Mouse (Mus musculus): ENCODE results near the gene Ttc27. TPM values are rescaled to one million over a fixed set of nuclear protein-coding genes. Genes with fewer than 3 reads are reported as not detected.

Gene Ttc27
- polyA plus RNA-seq, 1 experiment from 2014 or later = 16.1 TPM

DNA sequence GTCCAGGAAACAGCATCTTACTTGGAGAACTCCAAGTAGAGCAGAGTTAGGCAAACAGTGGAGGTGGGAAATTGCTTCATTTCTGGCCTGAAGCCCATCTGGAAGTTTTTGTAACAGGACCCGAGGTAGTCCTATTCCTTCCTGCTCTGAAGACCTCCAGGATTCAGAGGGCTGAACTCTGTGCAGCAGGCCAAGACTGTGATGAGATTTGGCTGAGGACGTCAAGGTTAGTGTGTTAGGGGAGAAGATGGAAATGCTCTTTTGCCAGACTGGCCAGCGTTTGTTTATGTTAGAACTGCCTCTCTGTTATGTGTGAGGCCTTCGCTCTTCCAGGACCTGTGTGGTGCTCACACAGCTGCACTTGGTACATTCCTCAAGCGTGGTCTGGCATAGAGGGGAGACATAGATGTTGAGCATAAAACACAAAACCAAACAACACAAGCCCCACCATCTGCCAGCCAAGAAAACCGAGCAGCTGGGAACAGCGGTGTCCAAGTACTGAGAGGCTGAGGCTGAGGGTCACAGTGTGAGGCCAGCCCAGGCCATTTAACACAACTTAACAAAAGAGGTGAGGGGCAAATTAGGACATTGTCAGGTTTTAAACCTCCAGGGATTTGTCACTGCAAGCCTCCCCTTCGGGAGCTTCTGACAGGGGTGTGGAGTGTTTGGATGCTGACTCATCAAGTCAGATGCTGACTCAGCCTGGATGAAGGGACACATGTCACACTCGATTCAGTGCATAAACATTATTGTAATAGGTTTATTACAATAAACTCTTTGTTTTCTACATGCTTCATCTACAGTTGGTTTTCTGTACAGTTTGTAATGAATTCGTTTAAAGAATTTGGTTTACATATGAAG, 128.7 kb downstream of the Ttc27 start:
- Histone ChIP-seq H3K4me1 (replicated peaks) (no peaks in the 10 kb centered on the region), H3K36me3 (no peaks in the 10 kb centered on the region), H3K27ac (no peak overlapping the region), H3K4me2 (replicated peaks) (no peak overlapping the region), H3K9ac (replicated peaks) (no peak overlapping the region), H3K4me3 (replicated peaks) (no peak overlapping the region), H3K27me3 (no peaks in the 10 kb centered on the region), H3K9me3 (no peaks in the 10 kb centered on the region)
- ATAC-seq = 0 out of 2 replicates have a peak, but pooled peaks have one; percentile 34
- WGBS = 56% methylated on average over 10 of the region's 10 CpGs

DNA sequence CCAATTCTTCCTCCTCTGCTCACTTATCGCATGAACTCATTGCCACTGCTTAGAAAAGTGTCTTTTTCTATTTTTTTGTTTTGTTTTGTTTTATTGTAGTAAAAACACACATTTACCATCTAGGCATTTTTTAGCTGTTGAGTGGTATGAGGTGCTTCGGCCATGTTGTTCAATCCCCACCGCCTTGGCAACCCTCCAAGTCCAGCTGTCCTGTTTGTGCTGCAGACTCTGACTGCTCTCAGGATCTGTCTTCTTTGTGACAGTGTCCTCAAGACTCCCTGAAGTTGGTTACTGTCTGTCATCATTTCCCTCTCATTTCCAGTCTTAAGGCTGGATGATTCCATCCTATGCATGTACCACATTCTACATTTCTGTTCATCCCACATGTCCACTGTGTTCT, 132.7 kb downstream of the Ttc27 start:
- WGBS = 97% methylated on average over 3 of the region's 3 CpGs
- H3K4me1 ChIP-seq (replicated peaks) = no peaks in the 10 kb centered on the region

DNA sequence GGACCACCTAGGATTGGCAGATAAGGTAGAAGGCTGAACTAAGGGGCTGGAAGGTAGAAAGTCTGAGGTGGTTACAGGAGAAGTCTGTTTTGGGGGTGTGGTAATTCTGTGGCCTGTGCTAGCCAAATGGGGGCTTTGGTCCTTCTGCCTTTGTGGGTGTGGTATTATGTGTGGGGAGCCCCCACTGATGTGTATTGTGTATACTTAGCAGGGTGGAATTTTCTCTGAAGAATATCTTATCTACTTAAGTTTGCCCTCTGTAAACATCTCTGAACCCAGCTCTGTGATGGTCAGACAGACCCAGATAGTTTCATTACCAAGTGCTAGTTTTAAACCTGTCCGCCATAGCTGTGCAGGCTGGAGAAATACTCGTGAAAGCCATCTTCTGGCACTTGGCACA, 141.8 kb downstream of the Ttc27 start:
- no peak overlapping the region for H3K4me2 ChIP-seq (replicated peaks)
- peaks cover 7% of the 10 kb centered on the region; the same call in 1 of the 2 replicates for H3K4me1 ChIP-seq (replicated peaks)
- H3K4me3 ChIP-seq (replicated peaks) = no peak overlapping the region
- WGBS = 78% methylated on average over 2 of the region's 2 CpGs
- H3K9ac ChIP-seq (replicated peaks) = no peak overlapping the region
- H3K36me3 ChIP-seq = no peaks in the 10 kb centered on the region
- no peaks in the 10 kb centered on the region for H3K9me3 ChIP-seq
- no peak for ATAC-seq
- no peak overlapping the region for H3K27ac ChIP-seq
- H3K27me3 ChIP-seq = no peaks in the 10 kb centered on the region

More for the DNA sequence above, 132.7 kb downstream of the Ttc27 start:
- Histone ChIP-seq H3K4me2 (replicated peaks) (no peak overlapping the region), H3K4me3 (replicated peaks) (no peak overlapping the region), H3K27me3 (no peaks in the 10 kb centered on the region), H3K9me3 (no peaks in the 10 kb centered on the region), H3K27ac (no peak overlapping the region), H3K9ac (replicated peaks) (no peak overlapping the region), H3K36me3 (no peaks in the 10 kb centered on the region)
- no peak for ATAC-seq

DNA sequence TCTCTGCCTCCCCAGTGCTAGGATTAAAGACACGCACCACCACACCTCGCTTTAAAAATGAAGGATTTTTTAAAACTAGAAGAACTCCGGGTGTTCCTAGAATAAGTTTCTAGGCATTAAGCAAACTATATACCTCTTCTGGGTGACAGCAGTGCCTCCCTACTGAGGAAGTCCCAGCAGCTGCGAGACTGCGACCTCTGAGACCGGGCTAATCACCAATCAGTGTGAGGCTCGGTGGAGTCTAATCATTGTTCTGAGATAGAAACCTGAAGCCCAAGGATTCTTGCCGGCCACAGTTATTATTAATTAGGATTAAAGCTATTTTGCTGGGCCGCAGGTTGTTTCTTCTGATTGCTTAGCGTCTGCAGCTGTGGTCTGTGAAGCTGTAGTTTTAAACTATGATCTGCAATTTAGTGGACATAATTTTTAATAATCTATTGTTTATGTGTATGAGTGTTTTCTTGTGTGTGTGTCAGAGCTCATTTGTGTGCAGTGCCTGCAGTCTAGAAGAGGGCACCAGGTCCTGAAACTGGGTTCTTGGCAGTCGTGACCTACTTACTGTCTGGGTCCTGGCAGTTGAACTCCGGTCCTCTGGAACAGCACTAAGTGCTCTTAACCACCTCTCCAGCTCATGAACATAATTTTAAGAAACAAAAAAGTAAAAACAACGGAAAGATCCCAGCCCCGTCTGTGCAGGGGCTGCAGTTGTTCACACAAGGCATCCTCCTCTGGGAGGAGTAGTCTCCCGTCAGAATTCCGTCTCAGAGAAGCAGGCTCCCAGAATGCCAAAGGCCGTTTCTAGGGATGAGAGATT, 142.9 kb downstream of the Ttc27 start:
- no peak overlapping the region for H3K4me2 ChIP-seq (replicated peaks)
- ATAC-seq = no peak
- WGBS = 54% methylated on average over 17 of the region's 17 CpGs
- no peak overlapping the region for H3K9ac ChIP-seq (replicated peaks)
- H3K9me3 ChIP-seq = no peaks in the 10 kb centered on the region
- no peaks in the 10 kb centered on the region for H3K36me3 ChIP-seq
- no peak overlapping the region for H3K4me3 ChIP-seq (replicated peaks)
- H3K4me1 ChIP-seq (replicated peaks) = peaks cover 7% of the 10 kb centered on the region; the same call in 1 of the 2 replicates
- H3K27me3 ChIP-seq = no peaks in the 10 kb centered on the region
- H3K27ac ChIP-seq = no peak overlapping the region

DNA sequence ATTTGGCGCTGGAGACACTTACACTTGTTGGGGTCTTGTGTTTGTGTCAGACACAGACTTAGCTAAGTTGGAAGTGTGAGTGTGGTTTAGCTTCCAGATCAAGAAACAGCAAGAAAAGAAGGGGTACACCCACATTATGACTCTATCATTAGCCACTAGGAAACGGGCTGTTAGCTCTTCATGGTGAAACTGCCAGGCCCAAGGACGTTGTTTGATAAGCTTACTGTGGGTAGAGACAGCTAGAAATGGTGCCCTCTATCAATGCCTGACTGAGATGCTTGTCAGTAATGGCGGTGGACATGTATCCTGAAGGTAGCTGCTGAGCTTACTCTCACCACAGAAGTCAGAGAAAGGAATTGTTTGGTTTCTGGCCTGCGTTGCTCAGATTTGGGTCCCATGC, 146.3 kb downstream of the Ttc27 start:
- Histone ChIP-seq H3K27ac (no peak overlapping the region), H3K36me3 (no peaks in the 10 kb centered on the region), H3K9me3 (no peaks in the 10 kb centered on the region), H3K4me2 (replicated peaks) (no peak overlapping the region), H3K9ac (replicated peaks) (no peak overlapping the region), H3K4me1 (replicated peaks) (peaks cover 25% of the 10 kb centered on the region), H3K4me3 (replicated peaks) (no peak overlapping the region), H3K27me3 (no peaks in the 10 kb centered on the region)
- WGBS = 90% methylated on average over 5 of the region's 5 CpGs
- no peak for ATAC-seq

DNA sequence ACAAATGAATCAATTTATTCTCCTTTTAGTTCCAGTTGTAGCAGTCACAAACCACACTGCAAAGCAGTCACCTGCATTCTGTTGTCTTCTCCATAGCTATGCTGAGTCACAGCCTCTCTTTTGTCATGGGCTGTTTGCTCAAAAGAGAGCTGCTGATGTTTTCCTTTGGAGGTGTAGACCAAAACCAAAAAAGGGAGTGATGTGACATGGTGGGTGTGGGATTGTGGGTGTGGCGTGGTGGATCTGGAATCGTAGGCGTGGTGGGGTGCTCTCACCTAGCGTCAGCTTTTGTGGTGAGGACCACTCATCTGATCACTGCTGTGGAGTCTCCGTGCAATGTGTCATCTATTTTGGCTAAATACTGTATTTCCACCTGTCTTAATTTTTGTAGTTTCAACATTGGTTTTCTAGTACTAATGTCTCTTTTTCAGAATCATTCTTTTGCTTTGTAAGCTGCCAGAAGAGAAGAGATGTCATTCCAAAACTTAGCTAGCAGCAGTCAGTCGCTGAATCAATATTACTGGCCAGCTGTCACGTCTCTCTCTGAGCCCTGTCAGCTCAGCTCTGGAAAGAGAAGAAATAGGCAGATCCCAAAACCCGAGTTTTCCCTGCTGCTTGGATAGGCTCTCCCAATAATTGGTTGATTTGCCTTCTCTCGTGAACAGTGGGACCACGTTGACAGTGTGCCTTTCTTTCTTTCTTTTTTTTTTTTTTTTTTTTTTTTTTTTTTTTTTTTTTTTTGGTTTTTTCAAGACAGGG, 147.4 kb downstream of the Ttc27 start:
- no peak for ATAC-seq
- 87% methylated on average over 10 of the region's 10 CpGs for WGBS

DNA sequence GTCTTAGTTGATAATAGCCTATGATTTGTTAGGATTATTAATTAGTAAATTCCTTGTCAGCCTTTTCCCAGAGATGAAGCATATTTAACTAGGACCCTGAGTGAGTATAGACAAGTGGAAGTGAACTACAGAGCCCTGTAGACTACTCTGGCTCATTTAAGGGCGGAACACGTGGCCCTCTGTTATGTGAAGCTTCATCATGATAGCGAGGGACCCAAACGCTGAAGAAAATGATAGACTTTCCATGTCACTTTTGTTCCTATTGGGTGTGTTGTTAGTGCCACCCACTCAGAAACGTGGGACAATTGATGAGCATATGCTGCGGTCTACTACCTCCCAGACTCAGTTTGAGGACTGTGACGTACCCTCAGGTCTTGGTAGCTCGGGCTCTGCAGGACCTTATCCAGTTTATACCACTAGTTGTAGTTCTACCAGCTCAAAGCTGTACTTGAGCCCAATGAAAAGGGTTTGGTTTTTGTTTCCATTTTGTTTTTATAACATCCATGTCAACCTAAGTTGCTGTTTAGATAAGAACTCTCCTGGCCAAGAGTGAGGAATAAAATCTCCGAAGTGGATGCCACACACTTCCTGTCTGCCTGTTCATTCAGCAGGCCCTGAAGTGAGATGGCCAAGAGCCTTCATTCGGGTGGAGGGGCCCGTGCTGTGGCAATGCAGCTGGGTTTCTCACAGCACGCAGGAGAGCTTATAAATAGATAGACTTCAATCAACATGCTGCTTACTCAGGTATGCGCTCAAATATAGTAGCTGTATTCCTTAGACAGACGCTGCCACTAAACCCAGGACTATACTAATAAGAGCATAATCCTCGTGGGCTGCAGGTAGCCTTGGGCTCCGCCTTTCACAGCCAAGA, 148.4 kb downstream of the Ttc27 start:
- no peak for ATAC-seq
- Histone ChIP-seq H3K36me3 (no peaks in the 10 kb centered on the region), H3K27me3 (no peaks in the 10 kb centered on the region), H3K4me2 (replicated peaks) (no peak overlapping the region), H3K4me3 (replicated peaks) (no peak overlapping the region), H3K4me1 (replicated peaks) (peaks cover 23% of the 10 kb centered on the region), H3K27ac (no peak overlapping the region), H3K9me3 (no peaks in the 10 kb centered on the region), H3K9ac (replicated peaks) (no peak overlapping the region)
- WGBS = 87% methylated on average over 16 of the region's 16 CpGs

More for the DNA sequence above, 147.4 kb downstream of the Ttc27 start:
- H3K36me3 ChIP-seq = no peaks in the 10 kb centered on the region
- no peak overlapping the region for H3K9ac ChIP-seq (replicated peaks)
- H3K4me3 ChIP-seq (replicated peaks) = no peak overlapping the region
- no peaks in the 10 kb centered on the region for H3K9me3 ChIP-seq
- peaks cover 30% of the 10 kb centered on the region for H3K4me1 ChIP-seq (replicated peaks)
- no peaks in the 10 kb centered on the region for H3K27me3 ChIP-seq
- no peak overlapping the region for H3K27ac ChIP-seq
- no peak overlapping the region for H3K4me2 ChIP-seq (replicated peaks)

DNA sequence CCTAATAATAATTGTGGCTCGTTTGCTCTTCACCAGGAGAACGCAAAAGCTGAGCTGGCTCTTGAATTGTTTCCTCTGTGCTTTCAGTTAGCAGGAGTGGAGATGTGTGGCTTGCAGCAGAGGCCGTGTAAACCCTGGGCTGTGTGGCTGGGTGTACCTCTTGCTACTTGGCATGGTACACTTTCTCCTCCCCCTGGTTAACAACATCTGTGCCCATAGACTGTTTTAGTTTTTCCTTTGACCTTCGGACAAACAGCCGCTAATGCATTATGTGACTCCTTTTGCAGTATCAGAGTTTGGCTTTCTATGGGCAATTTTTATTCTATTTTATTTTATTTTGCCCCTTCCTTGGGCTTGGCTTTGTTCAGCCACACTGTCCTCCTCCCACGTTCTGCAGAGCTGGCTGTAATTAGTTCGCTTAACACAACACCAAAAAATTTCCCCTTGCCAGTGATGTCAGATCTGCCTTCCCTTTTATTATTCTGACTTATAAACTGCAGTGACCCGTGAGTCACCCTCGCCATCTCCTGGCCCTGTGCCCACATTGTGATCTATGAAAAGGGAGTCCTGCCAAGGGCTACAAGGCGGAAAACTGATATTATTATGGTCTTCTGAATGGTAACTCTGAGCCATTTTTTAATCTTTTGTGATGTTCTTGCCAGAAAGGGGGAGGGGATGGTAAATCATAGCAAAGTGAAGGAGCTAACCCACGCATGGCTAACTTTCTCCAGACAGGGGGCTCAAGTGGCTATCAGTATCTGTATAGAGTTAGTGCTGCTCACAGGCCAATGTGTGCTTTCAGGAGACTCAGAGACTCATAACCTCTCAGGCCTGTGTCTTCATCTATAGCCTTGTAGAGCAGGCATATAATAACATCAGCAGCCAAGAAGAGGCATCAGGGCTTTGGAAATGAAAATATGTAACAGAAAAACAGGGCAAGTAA, 149.3 kb downstream of the Ttc27 start:
- ATAC-seq = no peak
- Histone ChIP-seq H3K9ac (replicated peaks) (no peak overlapping the region), H3K4me1 (replicated peaks) (peaks cover 23% of the 10 kb centered on the region), H3K4me2 (replicated peaks) (no peak overlapping the region), H3K27me3 (no peaks in the 10 kb centered on the region), H3K27ac (no peak overlapping the region), H3K4me3 (replicated peaks) (no peak overlapping the region), H3K9me3 (no peaks in the 10 kb centered on the region), H3K36me3 (no peaks in the 10 kb centered on the region)
- 40% methylated on average over 11 of the region's 11 CpGs for WGBS

DNA sequence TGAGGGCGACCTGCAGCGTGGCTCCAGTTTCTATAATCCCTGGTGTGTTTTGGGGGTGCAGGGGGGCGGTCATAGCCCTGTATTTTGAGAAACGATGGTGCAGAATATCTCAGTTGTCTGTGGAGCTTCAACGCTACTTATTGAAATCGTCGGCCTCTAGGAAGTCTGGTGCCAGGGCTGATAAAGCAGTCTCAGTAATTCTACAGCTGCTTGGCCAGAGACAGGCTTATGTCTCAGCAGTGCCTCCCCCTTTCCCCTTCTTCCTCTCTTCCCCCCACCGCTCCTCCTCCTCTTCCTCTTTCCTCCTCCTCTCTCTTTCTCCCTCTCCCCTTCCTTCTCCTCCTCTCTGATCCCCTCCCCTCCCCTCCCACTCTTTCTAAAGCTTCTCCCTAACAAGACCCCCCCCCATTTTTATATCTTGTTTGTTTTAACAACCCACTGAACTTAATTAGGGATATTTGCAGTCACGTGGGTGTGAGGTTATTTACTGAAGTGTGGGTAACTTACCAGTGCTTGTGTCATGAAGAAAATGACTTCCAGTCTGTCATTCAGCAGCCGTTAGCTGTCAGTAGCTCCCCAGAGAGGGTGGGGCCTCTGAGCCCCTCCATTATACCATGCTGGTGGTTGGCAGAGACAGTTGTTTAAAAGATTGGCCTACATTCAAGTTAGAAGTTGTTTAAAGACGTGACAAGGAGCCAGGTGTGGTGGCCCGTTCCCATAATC, 150.8 kb downstream of the Ttc27 start:
- Histone ChIP-seq H3K4me1 (replicated peaks) (peaks cover 23% of the 10 kb centered on the region), H3K27ac (no peak overlapping the region), H3K27me3 (no peaks in the 10 kb centered on the region), H3K4me3 (replicated peaks) (no peak overlapping the region), H3K36me3 (no peaks in the 10 kb centered on the region), H3K4me2 (replicated peaks) (no peak overlapping the region), H3K9me3 (no peaks in the 10 kb centered on the region), H3K9ac (replicated peaks) (no peak overlapping the region)
- 75% methylated on average over 12 of the region's 12 CpGs for WGBS
- no peak for ATAC-seq

DNA sequence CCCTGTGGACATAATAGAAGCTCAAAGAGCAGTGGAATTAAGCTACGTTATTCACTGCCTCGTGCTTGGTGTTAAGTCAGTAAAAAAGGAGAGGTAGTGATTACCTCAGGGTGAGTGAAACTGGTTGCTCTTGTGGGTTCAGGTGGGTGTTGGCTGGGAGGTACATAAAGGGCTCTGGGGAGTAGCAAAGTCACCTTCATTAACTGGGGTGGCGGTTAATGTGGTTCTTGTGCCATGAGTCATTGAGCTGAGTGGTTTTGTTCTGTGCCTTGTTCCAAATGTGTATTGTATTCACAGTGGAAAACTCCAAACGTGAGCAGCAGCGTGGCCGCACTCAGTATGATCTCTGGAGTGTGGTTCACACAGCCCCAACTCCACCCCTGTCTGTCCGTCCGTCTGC, 152.0 kb downstream of the Ttc27 start:
- ATAC-seq = no peak
- H3K36me3 ChIP-seq = no peaks in the 10 kb centered on the region
- 67% methylated on average over 8 of the region's 8 CpGs for WGBS

More for the DNA sequence above, 152.0 kb downstream of the Ttc27 start:
- Histone ChIP-seq H3K27ac (no peak overlapping the region), H3K9me3 (no peaks in the 10 kb centered on the region), H3K4me1 (replicated peaks) (peaks cover 23% of the 10 kb centered on the region), H3K4me3 (replicated peaks) (no peak overlapping the region), H3K4me2 (replicated peaks) (no peak overlapping the region), H3K9ac (replicated peaks) (no peak overlapping the region), H3K27me3 (no peaks in the 10 kb centered on the region)
